Mouse (Mus musculus) skeletal muscle tissue, adult 2 months (tissue): ENCODE measurements at regions not wholly inside any gene's neighbourhood (a gene's known extent, or its start where the extent isn't known, plus 50 kb on each side); places are given as distances from the start of the nearest gene placed in this dataset.

ENCODE experiments used
- DNase-seq: peaks from one replicate; pipeline ENCODE4 v3.0.0-alpha.2; 2012; ENCODE audit warnings: low read depth, low spot score

DNA sequence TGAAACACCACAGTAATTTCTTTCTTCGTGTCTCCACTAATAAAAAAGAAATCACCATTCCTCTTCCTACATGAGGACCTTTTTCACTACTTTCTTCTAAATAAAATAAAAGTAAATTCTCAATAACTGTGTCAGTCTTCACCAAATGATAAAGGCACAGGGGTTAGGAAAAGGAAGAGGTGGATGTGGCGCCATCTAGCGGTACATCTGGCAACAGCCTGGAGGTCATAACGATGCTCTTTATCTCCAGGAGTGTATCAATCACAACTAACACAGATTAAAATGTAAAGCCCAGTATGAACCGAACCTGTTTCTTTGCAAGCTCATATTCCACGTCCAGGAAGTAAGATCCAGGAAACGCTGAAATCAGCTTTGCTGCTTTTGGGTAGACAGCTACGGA is 793.0 kb downstream of the Gm7489 start:
- DNase-seq: peak; percentile 20
